7 mouse cellular contexts compared by ENCODE assay signal in the genomic region with DNA sequence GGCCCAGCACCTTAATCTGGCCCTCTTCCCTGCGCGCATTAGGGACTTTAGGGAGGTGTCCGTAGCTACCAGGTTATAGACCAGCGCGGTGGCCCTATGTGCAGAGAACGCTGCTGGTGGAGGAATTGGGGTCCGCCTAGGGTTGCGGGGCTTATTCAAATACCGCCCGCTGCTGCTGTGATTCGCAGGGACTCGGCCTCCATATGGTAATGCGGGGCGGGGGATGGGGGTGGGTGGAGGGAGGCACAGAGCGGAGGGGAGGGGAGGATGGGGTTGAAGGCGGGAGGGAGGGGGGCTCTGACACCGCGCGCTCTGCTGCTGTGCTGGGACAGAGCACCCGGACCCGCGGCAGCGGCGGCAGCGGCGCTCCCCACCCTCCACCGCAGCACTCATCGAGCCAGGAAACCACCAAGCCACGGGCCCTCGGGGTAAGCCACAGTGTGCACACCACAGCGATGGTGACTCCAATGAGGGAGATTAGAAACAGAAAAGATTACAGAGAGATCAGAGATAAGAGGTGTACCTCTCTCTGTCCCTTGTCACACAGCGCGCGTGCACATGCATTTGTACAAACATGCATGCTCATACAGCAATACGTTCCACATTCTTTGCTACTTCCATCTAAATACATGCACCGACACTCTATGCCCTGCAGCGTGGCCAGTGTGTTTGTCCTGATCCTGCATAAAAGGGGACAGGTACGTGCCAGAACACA.
A peak's percentile ranks its signal among the peaks of the same experiment; 100 is the strongest.
DNase-seq lines count a peak whose midpoint lies in the region; ATAC-seq lines count a peak whose summit lies in the region.

No protein-coding gene starts in this region.

- WGBS in intestine, embryonic 16.5 days: 1% methylated on average over 38 of the region's 38 CpGs
- under 1% methylated on average over 38 of the region's 38 CpGs for WGBS in neural tube, embryonic 12.5 days

- intact Hi-C loops in gastrocnemius, postnatal 36 days (cut with DNase I): no loop called here

- H3K9ac ChIP-seq in intestine, embryonic 16.5 days (ENCODE audit: low read depth, low read length): no peak overlapping the region
- peak overlapping the region; percentile 100 for H3K9ac ChIP-seq in neural tube, embryonic 12.5 days

- H3K4me3 ChIP-seq in intestine, embryonic 16.5 days (ENCODE audit: low read length): no peak overlapping the region; the same call in 1 of the 2 replicates
- peak overlapping the region; percentile 90 for H3K4me3 ChIP-seq in neural tube, embryonic 12.5 days

- no peak overlapping the region for H3K27ac ChIP-seq in intestine, embryonic 16.5 days (ENCODE audit: low read length)
- peak overlapping the region; percentile 100 for H3K27ac ChIP-seq in neural tube, embryonic 12.5 days

- H3K36me3 ChIP-seq in intestine, embryonic 16.5 days (ENCODE audit: control insufficient read depth, insufficient read depth, low read length): no peaks in the 10 kb centered on the region
- H3K36me3 ChIP-seq in neural tube, embryonic 12.5 days: peaks cover 7% of the 10 kb centered on the region; the same call in 1 of the 2 replicates

- H3K27me3 ChIP-seq in intestine, embryonic 16.5 days (replicated peaks; ENCODE audit: control insufficient read depth, insufficient read depth, low read length): peaks cover 71% of the 10 kb centered on the region
- H3K27me3 ChIP-seq in neural tube, embryonic 12.5 days (replicated peaks): 0 out of 2 replicates have a peak, but pooled peaks cover 3% of the 10 kb centered on the region

- H3K4me2 ChIP-seq in intestine, embryonic 16.5 days (ENCODE audit: low read depth, low read length): 0 out of 2 replicates have a peak overlapping the region, but pooled peaks have one; percentile 6
- peak overlapping the region; percentile 72 for H3K4me2 ChIP-seq in neural tube, embryonic 12.5 days (replicated peaks)

- ATAC-seq in intestine, embryonic 16.5 days: no peak
- ATAC-seq in neural tube, embryonic 12.5 days (ENCODE audit: low FRiP score, low read depth): peak; percentile 46

- peak; percentile 82 to 85 for DNase-seq in right cerebral cortex, postnatal 10 days (ENCODE audit: low spot score in 2 of 2)
- DNase-seq in right cerebral cortex, postnatal 25 days: no peak
- DNase-seq in embryo, embryonic 11 days: peak; percentile 85
- DNase-seq in spleen, postnatal 36 days (ENCODE audit: low spot score in 2 of 2): no peak
- DNase-seq in gastrocnemius, postnatal 36 days: no peak

- H3K4me1 ChIP-seq in intestine, embryonic 16.5 days (ENCODE audit: control insufficient read depth, insufficient read depth, low read length): peaks cover 10% of the 10 kb centered on the region
- no peaks in the 10 kb centered on the region for H3K4me1 ChIP-seq in neural tube, embryonic 12.5 days

- no peaks in the 10 kb centered on the region for H3K9me3 ChIP-seq in intestine, embryonic 16.5 days (ENCODE audit: control insufficient read depth, low read length)
- H3K9me3 ChIP-seq in neural tube, embryonic 12.5 days: no peaks in the 10 kb centered on the region

Comparison
In these comparisons a context has a peak if more than half of its experiments do, and no peak if none do; other contexts are left out.
1. DNase-seq: peak in right cerebral cortex, postnatal 10 days (2 of 2) and embryo, embryonic 11 days (single experiment); none in right cerebral cortex, postnatal 25 days (single experiment), spleen, postnatal 36 days (0 of 2) and gastrocnemius, postnatal 36 days (0 of 2).